Mouse (Mus musculus) retina, postnatal 1 day (tissue): ENCODE measurements around the gene Tlx1.

ENCODE experiments used
- DNase-seq: peaks from one replicate; pipeline ENCODE4 v3.0.0-alpha.2; 2012

The Tlx1 gene

GRCm38 (mm10) chr19:45159491-45159890, 9.0 kb downstream of the Tlx1 start:
- DNase-seq: no peak

GRCm38 (mm10) chr19:45159991-45160390, 9.5 kb downstream of the Tlx1 start:
- no peak for DNase-seq

GRCm38 (mm10) chr19:45160523-45160922, 10.0 kb downstream of the Tlx1 start:
- no peak for DNase-seq

GRCm38 (mm10) chr19:45161093-45161492, 10.6 kb downstream of the Tlx1 start:
- DNase-seq: peak; percentile 82

GRCm38 (mm10) chr19:45162181-45162580, 11.7 kb downstream of the Tlx1 start:
- DNase-seq: no peak

GRCm38 (mm10) chr19:45162871-45163270, 12.4 kb downstream of the Tlx1 start:
- DNase-seq: no peak

GRCm38 (mm10) chr19:45170451-45170850, 20.0 kb downstream of the Tlx1 start:
- DNase-seq: no peak

GRCm38 (mm10) chr19:45174803-45175202, 24.3 kb downstream of the Tlx1 start:
- peak; percentile 47 for DNase-seq

GRCm38 (mm10) chr19:45176269-45176668, 25.8 kb downstream of the Tlx1 start:
- no peak for DNase-seq

- peak; percentile 85 for DNase-seq
These were observed 26.7 kb downstream of the Tlx1 start for GRCm38 (mm10) chr19:45177004-45177737.

- DNase-seq: no peak
These were observed 29.0 kb downstream of the Tlx1 start for GRCm38 (mm10) chr19:45179451-45179850.

- no peak for DNase-seq
These were observed 30.0 kb downstream of the Tlx1 start for GRCm38 (mm10) chr19:45180447-45180846.

- no peak for DNase-seq
These were observed 44.2 kb downstream of the Tlx1 start for GRCm38 (mm10) chr19:45194651-45195050.

GRCm38 (mm10) chr19:45196967-45197366, 46.5 kb downstream of the Tlx1 start:
- DNase-seq: no peak

- DNase-seq: no peak
These were observed 55.0 kb downstream of the Tlx1 start for GRCm38 (mm10) chr19:45205311-45206105.
